Mouse (Mus musculus): ENCODE results near the gene Anapc15. TPM values are rescaled to one million over a fixed set of nuclear protein-coding genes. Genes with fewer than 3 reads are reported as not detected.

Anapc15 gene
- 53.2 and 54.0 TPM in 2 replicates for polyA plus RNA-seq (2015; fragmentation: Nextera tagmentation; extraction: Ambion mirVana)

DNA sequence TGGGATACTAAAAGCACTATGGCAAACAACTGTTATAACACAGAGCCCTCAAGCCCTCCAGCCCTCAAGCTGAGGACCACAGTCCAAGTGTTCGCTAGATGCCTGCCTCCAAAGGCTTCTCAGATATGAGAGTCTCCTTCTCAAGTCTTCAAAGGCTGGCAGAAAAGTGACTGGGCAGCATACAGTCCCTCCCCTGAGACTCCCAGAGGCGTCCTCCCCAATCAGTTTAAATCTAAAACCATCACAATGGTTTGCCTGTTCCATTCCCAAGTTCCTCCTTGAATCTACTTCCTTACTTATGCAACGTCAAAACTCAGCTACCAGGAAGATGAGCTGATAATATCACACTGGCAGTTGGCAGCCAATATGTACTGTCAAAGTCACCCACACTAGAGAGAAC, at the start of gene Anapc15:
Anapc15 (plus strand) TSS at position 301 of the 400 bp plus-strand sequence.
- 66% methylated on average over 3 of the region's 3 CpGs for WGBS
- H3K27ac ChIP-seq (ENCODE audit: low read length): no peak within 1 kb of the TSS
- H3K36me3 ChIP-seq (ENCODE audit: control insufficient read depth, insufficient read depth): no peaks in the 10 kb centered on the region
- H3K4me2 ChIP-seq (ENCODE audit: low read depth, low read length): no peak within 1 kb of the TSS
- ATAC-seq (replicated peaks; ENCODE audit: extremely low read depth, insufficient read depth, low FRiP score): no peak
- H3K4me3 ChIP-seq (ENCODE audit: low read length): no peak within 1 kb of the TSS
- no peaks in the 10 kb centered on the region for H3K4me1 ChIP-seq (ENCODE audit: control insufficient read depth, insufficient read depth, low read length)
- no peaks in the 10 kb centered on the region for H3K9me3 ChIP-seq (replicated peaks; ENCODE audit: control insufficient read depth, low read length)
- H3K27me3 ChIP-seq (ENCODE audit: control insufficient read depth, insufficient read depth, low read length): no peaks in the 10 kb centered on the region
- H3K9ac ChIP-seq (ENCODE audit: low read length): no peak within 1 kb of the TSS

- no peak within 1 kb of the TSS for H3K9ac ChIP-seq (ENCODE audit: low read length)
- peaks cover 21% of the 10 kb centered on the region for H3K4me1 ChIP-seq (ENCODE audit: control insufficient read depth, insufficient read depth, low read length)
- 2% methylated on average over 45 of the region's 45 CpGs for WGBS
- H3K27me3 ChIP-seq (ENCODE audit: control insufficient read depth, insufficient read depth, low read length): peaks cover 47% of the 10 kb centered on the region
- no peak for ATAC-seq (replicated peaks; ENCODE audit: extremely low read depth, insufficient read depth, low FRiP score)
- H3K27ac ChIP-seq (ENCODE audit: low read length): no peak within 1 kb of the TSS
- peak within 1 kb of the TSS; percentile 50 for H3K4me2 ChIP-seq (ENCODE audit: low read depth, low read length)
- peaks cover 4% of the 10 kb centered on the region for H3K9me3 ChIP-seq (replicated peaks; ENCODE audit: control insufficient read depth, low read length)
- H3K4me3 ChIP-seq (ENCODE audit: low read length): peak within 1 kb of the TSS; percentile 44
- H3K36me3 ChIP-seq (ENCODE audit: control insufficient read depth, insufficient read depth): no peaks in the 10 kb centered on the region
Measured at GRCm38 (mm10) chr7:101817861-101818401, 45.6 kb upstream of the Anapc15 start, which contains the start of gene Phox2a. Gene Phox2a, plus strand, starts transcription at chr7:101818313.

GRCm38 (mm10) chr7:101820295-101821030, 43.1 kb upstream of the Anapc15 start:
- Histone ChIP-seq H3K9ac (ENCODE audit: low read length) (0 out of 2 replicates have a peak overlapping the region, but pooled peaks have one; percentile 14), H3K4me2 (ENCODE audit: low read depth, low read length) (peak overlapping the region; percentile 74), H3K4me1 (ENCODE audit: control insufficient read depth, insufficient read depth, low read length) (peaks cover 21% of the 10 kb centered on the region), H3K4me3 (ENCODE audit: low read length) (peak overlapping the region; percentile 44), H3K36me3 (ENCODE audit: control insufficient read depth, insufficient read depth) (peaks cover 8% of the 10 kb centered on the region; the same call in 1 of the 2 replicates), H3K9me3 (replicated peaks; ENCODE audit: control insufficient read depth, low read length) (no peaks in the 10 kb centered on the region), H3K27ac (ENCODE audit: low read length) (no peak overlapping the region), H3K27me3 (ENCODE audit: control insufficient read depth, insufficient read depth, low read length) (peaks cover 47% of the 10 kb centered on the region)
- 3% methylated on average over 35 of the region's 35 CpGs for WGBS
- no peak for ATAC-seq (replicated peaks; ENCODE audit: extremely low read depth, insufficient read depth, low FRiP score)

GRCm38 (mm10) chr7:101821571-101822501, 41.7 kb upstream of the Anapc15 start:
- peak overlapping the region; percentile 74 for H3K4me2 ChIP-seq (ENCODE audit: low read depth, low read length)
- H3K27ac ChIP-seq (ENCODE audit: low read length): peak overlapping the region; percentile 34
- WGBS: 1% methylated on average over 67 of the region's 71 CpGs
- H3K27me3 ChIP-seq (ENCODE audit: control insufficient read depth, insufficient read depth, low read length): peaks cover 43% of the 10 kb centered on the region
- peaks cover 21% of the 10 kb centered on the region for H3K4me1 ChIP-seq (ENCODE audit: control insufficient read depth, insufficient read depth, low read length)
- H3K9ac ChIP-seq (ENCODE audit: low read length): peak overlapping the region; percentile 67
- H3K36me3 ChIP-seq (ENCODE audit: control insufficient read depth, insufficient read depth): peaks cover 19% of the 10 kb centered on the region
- H3K9me3 ChIP-seq (replicated peaks; ENCODE audit: control insufficient read depth, low read length): no peaks in the 10 kb centered on the region
- peak; percentile 86 for ATAC-seq (replicated peaks; ENCODE audit: extremely low read depth, insufficient read depth, low FRiP score)
- peak overlapping the region; percentile 44 for H3K4me3 ChIP-seq (ENCODE audit: low read length)

DNA sequence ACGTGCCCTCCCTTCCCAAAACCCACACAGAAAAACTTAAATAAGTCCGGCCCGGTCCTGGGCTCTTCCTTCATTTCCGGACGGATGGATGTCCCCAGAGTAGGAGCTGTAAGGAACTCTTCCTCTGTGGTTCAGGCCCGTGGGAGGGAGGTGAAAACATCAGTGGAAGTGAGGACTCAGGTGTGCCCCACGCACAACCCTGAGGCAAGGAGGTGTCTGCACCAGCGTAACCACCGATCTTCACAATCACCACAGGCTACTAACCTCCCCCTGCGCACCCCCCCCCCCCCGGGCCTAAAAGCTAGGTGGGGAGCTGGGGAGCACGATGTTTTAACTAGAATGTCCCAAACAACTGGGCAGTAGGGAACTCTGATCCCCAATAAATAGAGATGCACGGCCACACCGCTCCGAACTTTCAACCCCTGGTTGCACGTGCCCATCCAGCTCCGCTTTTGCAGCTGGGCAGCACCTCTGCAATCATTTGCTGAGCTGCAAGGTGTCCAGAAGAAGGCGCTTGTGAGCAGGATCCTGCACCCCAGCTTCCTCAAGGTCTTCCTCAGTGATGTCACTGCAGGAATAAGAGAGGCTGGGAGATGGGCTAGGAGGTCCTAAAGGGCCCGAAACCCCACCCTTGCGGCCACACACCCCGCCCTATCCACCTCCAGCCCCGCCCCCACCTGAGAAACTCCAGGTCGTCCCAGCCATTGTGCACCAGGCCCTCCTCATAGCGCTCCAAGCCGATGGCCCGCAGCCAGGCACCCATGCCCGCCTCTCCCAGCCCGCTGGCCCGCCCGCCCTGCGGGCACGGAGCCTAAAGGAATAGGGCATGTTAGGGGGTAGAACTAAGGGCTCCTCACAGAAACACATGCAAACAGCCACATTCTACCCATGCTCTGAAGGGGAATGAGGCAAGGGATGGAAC, 40.4 kb upstream of the Anapc15 start:
- peaks cover 30% of the 10 kb centered on the region for H3K36me3 ChIP-seq (ENCODE audit: control insufficient read depth, insufficient read depth)
- ATAC-seq (replicated peaks; ENCODE audit: extremely low read depth, insufficient read depth, low FRiP score): no peak
- H3K4me2 ChIP-seq (ENCODE audit: low read depth, low read length): no peak overlapping the region
- H3K9ac ChIP-seq (ENCODE audit: low read length): no peak overlapping the region
- peaks cover 19% of the 10 kb centered on the region for H3K4me1 ChIP-seq (ENCODE audit: control insufficient read depth, insufficient read depth, low read length)
- no peaks in the 10 kb centered on the region for H3K9me3 ChIP-seq (replicated peaks; ENCODE audit: control insufficient read depth, low read length)
- no peak overlapping the region for H3K4me3 ChIP-seq (ENCODE audit: low read length)
- WGBS: 42% methylated on average over 32 of the region's 32 CpGs
- no peak overlapping the region for H3K27ac ChIP-seq (ENCODE audit: low read length)
- peaks cover 30% of the 10 kb centered on the region for H3K27me3 ChIP-seq (ENCODE audit: control insufficient read depth, insufficient read depth, low read length)

- Histone ChIP-seq H3K4me2 (ENCODE audit: low read depth, low read length) (no peak overlapping the region), H3K27ac (ENCODE audit: low read length) (no peak overlapping the region), H3K36me3 (ENCODE audit: control insufficient read depth, insufficient read depth) (peaks cover 39% of the 10 kb centered on the region), H3K4me1 (ENCODE audit: control insufficient read depth, insufficient read depth, low read length) (peaks cover 14% of the 10 kb centered on the region), H3K9ac (ENCODE audit: low read length) (no peak overlapping the region), H3K9me3 (replicated peaks; ENCODE audit: control insufficient read depth, low read length) (no peaks in the 10 kb centered on the region), H3K27me3 (ENCODE audit: control insufficient read depth, insufficient read depth, low read length) (peaks cover 21% of the 10 kb centered on the region), H3K4me3 (ENCODE audit: low read length) (no peak overlapping the region)
- 74% methylated on average over 18 of the region's 18 CpGs for WGBS
- ATAC-seq (replicated peaks; ENCODE audit: extremely low read depth, insufficient read depth, low FRiP score): no peak
Measured at GRCm38 (mm10) chr7:101823758-101824630, 39.5 kb upstream of the Anapc15 start.

DNA sequence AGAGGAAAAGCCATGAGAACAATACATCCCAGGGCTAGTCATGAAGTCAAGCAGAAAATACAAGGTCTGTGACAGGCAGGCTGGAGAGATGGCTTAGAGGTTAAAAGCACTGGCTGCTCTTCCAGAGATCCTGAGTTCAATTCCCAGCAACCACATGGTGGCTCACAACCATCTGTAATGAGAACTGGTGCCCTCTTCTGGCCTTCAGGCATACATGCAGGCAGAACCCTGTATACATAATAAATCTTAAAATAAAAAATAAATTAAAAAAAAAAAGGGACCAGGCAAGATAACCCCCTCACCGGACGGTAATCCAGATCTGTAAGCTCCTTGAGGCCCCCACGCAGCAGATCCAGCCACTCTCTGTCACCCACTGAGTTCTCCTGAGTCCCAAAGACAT, 33.1 kb upstream of the Anapc15 start:
- Histone ChIP-seq H3K36me3 (ENCODE audit: control insufficient read depth, insufficient read depth) (peaks cover 70% of the 10 kb centered on the region), H3K4me3 (ENCODE audit: low read length) (no peak overlapping the region), H3K4me2 (ENCODE audit: low read depth, low read length) (no peak overlapping the region), H3K27me3 (ENCODE audit: control insufficient read depth, insufficient read depth, low read length) (no peaks in the 10 kb centered on the region), H3K4me1 (ENCODE audit: control insufficient read depth, insufficient read depth, low read length) (peaks cover 18% of the 10 kb centered on the region), H3K9ac (ENCODE audit: low read length) (no peak overlapping the region), H3K9me3 (replicated peaks; ENCODE audit: control insufficient read depth, low read length) (no peaks in the 10 kb centered on the region), H3K27ac (ENCODE audit: low read length) (no peak overlapping the region)
- 93% methylated on average over 3 of the region's 3 CpGs for WGBS
- no peak for ATAC-seq (replicated peaks; ENCODE audit: extremely low read depth, insufficient read depth, low FRiP score)

Data from heart, embryonic 16.5 days (tissue).